Mouse (Mus musculus) CH12F3 (cell line): ENCODE results near the gene Hivep2.

Experiments
- in situ Hi-C: fragments of 300-500 bp; cut with MboI; formaldehyde crosslinking; loops from 2 replicates; pipeline ENCODE4 v1.14.3; 2020; ENCODE audit warnings: low sequenced_read_pairs

Gene Hivep2

GRCm38 (mm10) chr10:14017822-14018364 lies 52.0 kb downstream of the Hivep2 start:
- in situ Hi-C loops, result no loop called here

GRCm38 (mm10) chr10:14018672-14019071 lies 52.8 kb downstream of the Hivep2 start:
- in situ Hi-C loops, result no loop called here

- in situ Hi-C loops, result no loop called here
These were observed 53.3 kb downstream of the Hivep2 start for GRCm38 (mm10) chr10:14019198-14019597.

GRCm38 (mm10) chr10:14020253-14020652 lies 54.4 kb downstream of the Hivep2 start:
- in situ Hi-C loops, result no loop called here

- in situ Hi-C loops, result no loop called here
These were observed 59.1 kb downstream of the Hivep2 start for GRCm38 (mm10) chr10:14024971-14025370.

- in situ Hi-C loops, result no loop called here
These were observed 61.9 kb downstream of the Hivep2 start for GRCm38 (mm10) chr10:14027751-14028150.

- in situ Hi-C loops, result no loop called here
These were observed 63.1 kb downstream of the Hivep2 start for GRCm38 (mm10) chr10:14028956-14029355.

- in situ Hi-C loops, result no loop called here
These were observed 64.7 kb downstream of the Hivep2 start for GRCm38 (mm10) chr10:14030458-14031035.

- in situ Hi-C loops, result no loop called here
These were observed 66.7 kb downstream of the Hivep2 start for GRCm38 (mm10) chr10:14032532-14032931.

GRCm38 (mm10) chr10:14034046-14034445 lies 68.2 kb downstream of the Hivep2 start:
- in situ Hi-C loops, result no loop called here

- in situ Hi-C loops, result no loop called here
These were observed 68.9 kb downstream of the Hivep2 start for GRCm38 (mm10) chr10:14034790-14035189.

GRCm38 (mm10) chr10:14035607-14036006 lies 69.7 kb downstream of the Hivep2 start:
- in situ Hi-C loops, result no loop called here

- in situ Hi-C loops, result no loop called here
These were observed 70.6 kb downstream of the Hivep2 start for GRCm38 (mm10) chr10:14036472-14036871.

- in situ Hi-C loops, result no loop called here
These were observed 72.2 kb downstream of the Hivep2 start for GRCm38 (mm10) chr10:14037977-14038489.

GRCm38 (mm10) chr10:14040716-14041470 lies 75.0 kb downstream of the Hivep2 start:
- in situ Hi-C loops, result no loop called here

- in situ Hi-C loops, result no loop called here
These were observed 75.7 kb downstream of the Hivep2 start for GRCm38 (mm10) chr10:14041606-14042005.

GRCm38 (mm10) chr10:14042539-14043348 lies 76.9 kb downstream of the Hivep2 start:
- in situ Hi-C loops, result no loop called here

GRCm38 (mm10) chr10:14043349-14043710 lies 77.5 kb downstream of the Hivep2 start:
- in situ Hi-C loops, result no loop called here

GRCm38 (mm10) chr10:14044046-14044782 lies 78.3 kb downstream of the Hivep2 start:
- in situ Hi-C loops, result no loop called here

- in situ Hi-C loops, result no loop called here
These were observed 79.0 kb downstream of the Hivep2 start for GRCm38 (mm10) chr10:14044783-14045392.
